Comparison of ENCODE assay signal across 7 mouse cellular contexts in the genomic region with DNA sequence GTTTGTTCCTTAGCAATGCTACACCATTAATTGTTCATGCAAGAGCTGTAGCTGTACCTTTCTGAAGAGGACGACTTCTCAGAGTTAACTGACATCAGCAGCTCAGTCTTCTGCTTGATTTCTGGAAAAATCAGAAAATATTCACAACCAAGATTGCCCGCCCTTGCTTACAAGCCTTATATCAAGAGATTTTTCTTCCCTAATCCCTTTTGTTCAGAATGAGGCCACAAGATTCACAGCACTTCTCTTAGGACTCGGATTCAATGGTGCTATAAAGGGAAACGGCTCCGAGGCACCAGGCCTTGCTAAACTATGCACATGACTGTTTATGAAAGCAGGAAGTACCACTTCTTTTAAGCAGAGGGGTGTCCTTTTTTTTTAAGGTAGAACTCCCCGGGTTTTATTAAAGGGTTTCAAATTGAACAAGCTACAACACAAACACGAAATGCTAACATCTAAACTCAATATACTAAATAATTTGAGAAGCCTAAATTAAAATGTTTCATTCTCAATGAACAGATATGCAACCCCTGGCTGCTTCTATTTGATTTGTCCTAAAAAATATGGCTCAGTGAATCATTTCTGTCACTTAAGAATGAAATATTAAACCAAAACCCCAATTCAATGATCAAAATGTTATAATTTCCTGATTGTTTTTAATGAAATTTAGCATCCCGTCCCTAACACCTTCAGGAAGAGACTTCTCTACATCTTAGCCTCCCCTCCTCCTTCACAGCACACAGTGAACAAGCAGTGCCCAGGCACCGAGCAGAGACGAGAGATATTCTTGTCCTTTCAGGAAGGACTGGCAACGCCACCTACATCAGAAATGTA.
A peak's percentile ranks its signal among the peaks of the same experiment; 100 is the strongest.
DNase-seq lines count a peak whose midpoint lies in the region; ATAC-seq lines count a peak whose summit lies in the region.

No protein-coding gene starts in this region.

- no peaks in the 10 kb centered on the region for H3K36me3 ChIP-seq in hindbrain, embryonic 15.5 days

- WGBS in hindbrain, embryonic 15.5 days: 17% methylated on average over 11 of the region's 11 CpGs

- peak; percentile 66 for DNase-seq in adrenal gland, postnatal 10 days
- DNase-seq in cerebellum, postnatal 10 days: peak; percentile 70 to 76
- DNase-seq in frontal cortex, adult 2 months (ENCODE audit: extremely low spot score in 1 of 2, low spot score in 1 of 2): peak; percentile 58 to 74
- peak; percentile 58 for DNase-seq in left cerebral cortex, adult 11 months (ENCODE audit: low spot score)
- DNase-seq in lung, postnatal 25 days (ENCODE audit: low spot score): peak; percentile 63
- peak; percentile 67 for DNase-seq in right cerebral cortex, adult 18-20 months

- H3K27ac ChIP-seq in hindbrain, embryonic 15.5 days (replicated peaks): peak overlapping the region; percentile 91

- H3K4me3 ChIP-seq in hindbrain, embryonic 15.5 days: peak overlapping the region; percentile 52

- H3K9ac ChIP-seq in hindbrain, embryonic 15.5 days: peak overlapping the region; percentile 53

- H3K4me2 ChIP-seq in hindbrain, embryonic 15.5 days: peak overlapping the region; percentile 73

- no peaks in the 10 kb centered on the region for H3K9me3 ChIP-seq in hindbrain, embryonic 15.5 days

- no peaks in the 10 kb centered on the region for H3K27me3 ChIP-seq in hindbrain, embryonic 15.5 days

- H3K4me1 ChIP-seq in hindbrain, embryonic 15.5 days (replicated peaks): peaks cover 16% of the 10 kb centered on the region

- ATAC-seq in hindbrain, embryonic 15.5 days (ENCODE audit: low FRiP score, low read depth): peak; percentile 91

Comparison
In these comparisons a context has a peak if more than half of its experiments do, and no peak if none do; other contexts are left out.
1. Peak in every context shown above with its lines: DNase-seq, ATAC-seq, H3K4me3 ChIP-seq and H3K27ac ChIP-seq.